Mouse (Mus musculus) left cerebral cortex, postnatal 36 days (tissue): ENCODE measurements at regions not wholly inside any gene's neighbourhood (a gene's known extent, or its start where the extent isn't known, plus 50 kb on each side); places are given as distances from the start of the nearest gene placed in this dataset.

Experiments used
- DNase-seq, 2 experiments: peaks; one replicate each; pipeline ENCODE4 v3.0.0; 2021 to 2022; ENCODE audit warnings: low spot score in 2 of 2, mixed read lengths in 1 of 2
- intact Hi-C: fragments of 180-260 bp; cut with DNase I; formaldehyde crosslinking; loops from one replicate; pipeline ENCODE4 v1.15.1; 2025

DNA sequence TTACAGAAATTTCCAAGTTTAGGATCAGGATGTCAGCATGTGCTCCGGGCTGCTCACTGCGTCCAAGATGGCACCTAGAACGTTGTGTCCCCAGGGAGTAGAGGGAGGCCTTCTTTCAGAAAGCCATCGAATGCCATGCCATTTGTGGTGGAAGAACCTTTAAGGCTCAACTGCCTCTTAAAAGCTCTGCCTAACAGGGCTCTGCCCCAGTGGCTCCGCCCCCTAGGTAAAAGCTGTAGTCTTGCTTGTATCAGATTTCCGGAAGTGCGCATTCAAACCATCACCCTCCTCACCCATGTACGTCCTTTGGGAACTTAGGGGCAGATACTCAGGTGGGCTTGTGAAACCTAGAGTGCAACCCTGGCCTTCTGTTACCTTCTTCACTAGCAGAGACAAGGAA is 54.0 kb upstream of the Psmd7 start:
- intact Hi-C loops = no loop called here
- no peak for DNase-seq

DNA sequence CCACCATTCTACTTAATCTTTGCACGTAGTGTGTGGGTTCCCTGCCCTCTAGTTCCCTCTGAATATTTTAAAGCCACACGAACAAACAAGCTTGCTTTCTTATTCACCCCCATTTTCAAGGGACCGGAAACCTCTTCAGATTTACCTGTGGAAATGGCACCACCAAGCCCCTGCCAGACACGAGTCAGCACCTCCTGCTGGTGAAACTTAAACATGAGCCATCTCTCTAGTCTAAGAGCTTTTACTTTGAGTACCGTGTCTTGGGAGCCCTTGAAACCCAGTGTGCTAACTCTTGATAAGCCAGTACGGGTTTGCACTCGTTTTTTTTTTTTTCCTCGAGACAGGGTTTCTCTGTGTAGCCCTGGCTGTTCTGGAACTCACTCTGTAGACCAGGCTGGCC is 59.7 kb upstream of the Psmd7 start:
- DNase-seq = no peak
- intact Hi-C loops = no loop called here

DNA sequence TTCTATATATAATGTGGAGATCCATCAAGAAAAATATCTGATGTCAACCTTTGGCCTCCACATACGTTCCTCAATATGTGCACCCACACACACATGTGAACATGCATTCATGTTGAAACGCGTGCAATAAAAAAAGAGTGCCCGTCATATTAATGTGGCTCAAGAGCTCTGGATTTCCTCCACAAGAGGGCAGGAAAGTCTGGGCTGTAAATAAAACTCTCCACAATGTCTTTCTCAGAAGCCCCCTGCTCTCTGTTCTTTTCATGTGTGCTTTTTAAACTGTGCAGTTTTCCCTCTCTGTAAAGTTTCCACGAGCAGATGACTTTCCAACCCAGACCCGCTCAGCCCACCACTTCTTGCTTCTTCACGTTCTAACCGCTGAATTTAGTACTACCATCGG is 62.0 kb upstream of the Psmd7 start:
- no peak for DNase-seq
- intact Hi-C loops = no loop called here

DNA sequence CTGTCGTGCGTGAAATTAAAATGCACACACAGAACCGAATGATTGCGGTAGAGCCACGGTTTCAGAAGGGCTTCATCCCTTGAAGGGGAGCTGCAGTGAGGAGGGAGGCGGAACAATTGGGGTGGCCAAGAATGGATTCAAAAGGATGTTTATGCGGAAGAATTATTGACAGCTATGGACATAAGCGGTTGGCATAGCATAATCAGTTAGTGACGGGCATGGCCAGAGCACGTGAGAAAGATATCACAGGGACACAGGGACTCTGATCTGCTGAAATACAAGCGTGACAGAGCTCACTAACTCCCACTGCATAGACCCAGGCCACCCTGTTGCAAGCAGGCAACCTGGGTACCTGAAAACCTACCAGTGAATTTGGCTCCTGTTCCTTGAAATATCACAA is 63.2 kb upstream of the Psmd7 start:
- intact Hi-C loops = no loop called here
- DNase-seq = no peak

DNA sequence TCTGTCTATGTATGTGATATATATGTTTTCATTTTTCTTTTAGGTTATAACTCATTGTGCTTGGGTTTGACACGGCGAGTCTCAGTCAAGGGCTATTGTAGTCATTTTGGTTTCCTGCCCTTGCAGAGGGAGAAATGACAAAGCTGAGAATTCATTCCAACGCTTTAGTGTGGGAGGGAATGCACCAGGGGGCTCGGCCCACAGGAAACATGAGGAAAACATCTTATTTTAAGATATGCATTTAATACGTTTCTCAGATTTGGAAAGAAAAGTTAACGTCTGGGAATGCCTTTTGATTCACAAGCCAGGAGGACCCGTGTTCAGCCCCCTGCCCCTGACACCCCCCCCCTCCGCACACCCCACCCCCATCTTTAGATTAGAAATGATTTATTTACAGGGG is 64.0 kb upstream of the Psmd7 start:
- intact Hi-C loops = no loop called here
- no peak for DNase-seq

DNA sequence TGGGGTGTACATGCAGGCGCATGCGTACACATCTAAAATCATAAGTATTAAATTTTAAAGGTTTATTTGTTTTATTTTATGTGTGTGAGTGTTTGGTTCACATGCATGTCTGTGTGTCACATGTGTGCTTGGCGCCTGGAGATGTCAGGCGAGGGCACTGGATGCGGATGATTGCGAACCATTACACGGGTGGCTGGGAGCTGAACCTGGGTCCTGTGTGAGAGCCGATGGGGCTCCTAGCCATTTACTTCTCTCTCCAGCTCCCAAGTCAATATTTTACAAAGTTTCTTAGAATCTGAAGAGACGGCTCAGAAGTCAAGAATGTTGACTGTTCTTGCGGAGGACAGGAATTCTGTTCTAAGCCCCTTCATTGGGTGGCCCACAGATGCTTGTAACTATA is 65.4 kb upstream of the Psmd7 start:
- no peak for DNase-seq
- intact Hi-C loops = no loop called here

DNA sequence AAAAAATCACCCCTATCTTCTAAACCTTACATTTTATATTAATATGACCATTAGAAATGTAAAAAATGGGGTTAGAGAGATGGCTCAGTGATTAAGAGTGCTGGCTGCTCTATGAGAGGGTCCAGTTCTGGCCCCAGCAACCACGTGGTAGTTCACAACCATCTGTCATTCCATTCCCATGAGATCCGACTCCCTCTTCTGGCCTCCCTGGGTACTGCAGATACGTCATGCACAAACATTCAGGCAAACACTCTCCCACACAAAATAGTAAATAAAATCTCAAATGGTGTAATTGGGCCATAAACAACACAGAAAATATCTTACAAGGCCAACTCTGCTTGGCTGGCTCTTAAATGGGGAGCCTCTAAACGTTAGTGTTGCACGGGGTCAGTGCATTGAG is 68.4 kb upstream of the Psmd7 start:
- DNase-seq = no peak
- intact Hi-C loops = no loop called here

DNA sequence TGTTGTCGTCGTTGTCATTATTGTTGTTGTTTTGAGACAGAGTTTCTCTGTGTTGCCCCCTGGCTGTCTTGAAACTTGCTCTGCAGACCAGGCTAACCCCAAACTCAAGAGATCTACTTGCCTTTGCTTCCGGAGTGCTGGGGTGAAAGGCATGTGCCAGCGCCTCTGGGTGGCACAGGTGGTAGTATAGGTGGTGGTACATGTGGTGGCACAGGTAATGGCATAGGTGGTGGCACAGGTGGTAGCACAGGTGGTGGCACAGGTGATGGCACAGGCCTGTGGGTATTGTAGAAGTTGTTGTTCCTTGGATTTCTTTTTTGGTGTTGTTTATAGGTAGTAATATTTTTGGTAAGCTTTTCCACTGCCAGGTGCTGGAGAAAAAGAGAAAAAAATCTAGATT is 69.5 kb upstream of the Psmd7 start:
- intact Hi-C loops = no loop called here
- no peak for DNase-seq

DNA sequence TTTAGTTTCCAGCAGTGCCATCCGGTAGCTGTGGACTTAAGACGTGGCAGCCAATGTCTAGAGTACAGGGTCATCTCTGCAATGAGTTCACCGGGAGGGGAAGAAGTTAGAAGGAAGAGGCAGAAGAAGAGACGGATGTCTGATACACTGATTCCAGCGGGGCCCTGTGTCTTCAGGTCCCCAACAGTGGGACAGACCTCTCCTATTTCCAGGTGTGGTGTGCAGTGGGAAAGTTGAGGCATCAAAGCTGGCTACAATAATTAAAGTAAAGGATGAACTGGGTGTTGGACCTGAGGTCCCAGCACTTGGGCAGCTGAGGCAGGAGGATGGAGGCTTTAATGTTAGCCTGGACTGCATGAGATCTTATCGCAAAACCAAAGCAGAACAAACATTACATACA is 70.1 kb upstream of the Psmd7 start:
- intact Hi-C loops = no loop called here
- no peak for DNase-seq

DNA sequence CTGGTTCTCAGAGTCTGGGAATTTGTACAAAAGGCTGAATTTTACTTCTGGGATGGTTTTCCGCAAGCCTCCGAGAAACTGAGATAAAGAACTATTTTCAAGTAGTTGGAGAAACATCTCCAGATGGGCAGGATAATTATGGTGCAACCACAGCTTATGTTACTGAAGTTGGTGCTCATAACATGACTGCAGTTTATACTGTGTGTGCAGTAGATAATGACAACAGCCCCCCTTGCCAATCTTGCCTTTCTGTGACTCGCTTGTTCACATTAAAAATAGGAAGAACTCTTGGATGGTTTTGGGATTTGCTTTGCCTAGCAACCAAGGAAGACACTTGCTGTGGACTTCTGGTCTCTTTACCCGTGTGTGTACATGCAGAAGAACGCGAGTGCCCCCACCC is 72.4 kb upstream of the Psmd7 start:
- intact Hi-C loops = no loop called here
- DNase-seq = no peak

DNA sequence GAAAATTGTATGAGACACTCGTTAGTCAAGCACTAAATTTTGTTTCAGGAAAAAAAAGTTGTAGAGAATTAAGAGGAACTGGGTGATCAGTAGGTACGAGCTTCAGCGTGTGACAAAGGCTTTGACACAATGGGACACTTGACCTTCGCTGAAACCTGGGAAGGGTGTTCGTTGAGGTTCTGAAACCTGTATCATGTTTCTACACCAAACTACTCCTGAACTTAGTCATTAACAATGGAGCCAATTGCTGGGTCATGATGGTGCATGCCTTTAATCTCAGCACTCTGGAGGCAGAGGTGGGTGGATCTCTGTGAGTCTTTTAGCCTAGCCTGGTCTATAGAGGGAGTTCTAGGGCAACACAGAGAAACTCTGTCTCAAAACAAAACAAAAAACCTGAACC is 81.3 kb upstream of the Psmd7 start:
- intact Hi-C loops = no loop called here
- DNase-seq = no peak

DNA sequence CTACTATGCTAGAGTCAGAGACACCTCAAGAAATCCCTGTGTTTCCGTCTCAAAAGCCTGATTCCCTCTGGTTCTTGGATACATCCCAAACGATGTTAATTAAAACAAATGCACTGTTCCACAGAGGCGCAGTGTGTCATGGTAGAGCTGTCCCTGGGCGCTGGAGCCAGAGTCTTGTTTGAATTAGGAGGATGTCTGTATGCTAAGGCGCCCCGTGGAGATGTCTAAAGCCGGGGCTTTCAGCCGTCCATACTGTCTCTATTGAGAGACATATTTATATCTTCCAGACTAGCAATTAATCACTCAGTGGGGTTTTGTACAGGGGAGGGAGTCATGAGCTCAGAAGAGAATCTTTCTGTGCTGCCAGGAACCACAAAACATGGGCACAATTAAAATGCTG is 83.2 kb upstream of the Psmd7 start:
- intact Hi-C loops = no loop called here
- DNase-seq = no peak

DNA sequence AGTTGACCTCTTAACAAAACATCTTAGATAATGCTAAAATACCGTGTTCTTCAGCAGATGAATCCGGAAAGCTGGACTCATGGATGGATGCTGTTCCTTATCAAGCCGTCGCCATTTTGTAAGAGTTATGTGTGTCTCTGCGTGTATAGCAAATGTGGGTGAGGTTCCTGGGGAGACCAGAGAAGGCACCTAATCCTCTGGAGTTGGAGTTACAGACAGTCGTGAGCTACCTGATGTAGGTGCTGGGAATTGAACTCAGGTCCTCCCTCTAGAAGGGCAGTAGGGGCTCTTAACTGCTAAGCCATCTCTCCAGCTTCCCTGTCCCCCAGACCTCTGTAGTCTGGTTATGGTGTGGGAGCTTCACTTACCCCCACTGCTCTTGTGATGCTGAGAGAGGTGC is 84.4 kb upstream of the Psmd7 start:
- no peak for DNase-seq
- intact Hi-C loops = no loop called here

DNA sequence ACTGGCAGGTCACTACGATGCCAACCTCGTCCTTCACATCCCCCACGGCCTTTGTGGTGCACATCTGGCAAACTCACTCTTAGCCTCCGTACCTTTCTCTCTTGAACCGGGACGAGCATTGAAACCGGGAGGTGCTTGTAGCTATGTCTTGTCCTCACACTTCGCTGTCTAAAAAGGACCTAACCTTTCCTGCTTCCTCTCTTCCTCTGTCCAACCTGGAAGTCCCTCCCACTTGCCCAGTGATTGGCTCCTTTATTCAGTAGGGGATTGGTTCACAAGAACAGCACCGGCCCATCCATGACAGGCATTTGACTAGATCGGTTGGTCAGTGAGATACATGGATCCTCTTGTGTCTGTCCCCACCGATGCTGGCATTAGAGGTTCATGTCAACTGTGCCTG is 93.8 kb upstream of the Psmd7 start:
- intact Hi-C loops = no loop called here
- DNase-seq = no peak

DNA sequence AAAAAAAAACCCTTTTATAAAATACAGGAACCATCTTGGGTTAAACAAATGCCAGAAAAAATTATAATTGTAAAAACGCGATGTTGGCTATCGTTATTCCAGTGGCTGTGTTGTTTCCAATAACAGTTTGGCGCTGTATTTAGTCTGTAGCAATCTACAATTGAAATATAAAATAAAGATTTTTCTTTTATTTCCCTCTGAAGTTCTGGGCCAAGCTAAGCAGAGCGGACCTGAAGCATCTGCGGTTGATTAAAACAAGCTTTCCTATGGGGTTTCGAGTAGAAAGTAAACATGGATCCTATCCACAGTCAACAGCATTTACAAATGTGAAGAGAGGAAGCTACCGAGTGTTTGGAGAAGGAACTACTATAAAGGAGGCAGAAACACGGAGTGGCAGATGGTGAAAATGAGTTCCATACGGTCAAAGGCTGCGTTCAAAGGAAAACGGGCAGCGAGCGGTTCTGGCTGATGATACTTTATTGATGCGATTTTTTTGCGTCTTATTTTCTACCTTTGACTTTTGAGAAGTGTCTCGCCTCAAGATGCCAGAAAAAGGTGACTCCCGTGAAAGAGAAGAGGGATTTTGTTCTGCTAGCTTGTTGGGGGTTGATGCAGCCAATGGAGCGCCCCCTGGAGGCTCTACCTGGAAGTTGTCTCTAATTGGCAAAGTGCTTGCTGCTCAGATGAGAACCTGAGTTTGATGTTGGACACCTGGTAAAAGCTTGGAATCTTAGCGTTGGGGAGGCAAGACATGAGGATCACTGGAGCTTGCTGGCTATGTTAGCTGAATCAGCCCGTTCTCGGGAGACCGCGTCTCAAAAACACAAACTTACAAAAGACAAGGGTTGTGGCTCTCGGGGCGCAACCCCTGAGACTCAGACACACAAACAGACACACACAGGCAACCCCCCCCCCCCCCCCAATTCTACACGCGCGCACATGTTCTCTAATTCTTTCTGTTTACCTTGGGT is 96.7 kb upstream of the Psmd7 start:
- DNase-seq = peak; percentile 19 to 24
- intact Hi-C loops = no loop called here

DNA sequence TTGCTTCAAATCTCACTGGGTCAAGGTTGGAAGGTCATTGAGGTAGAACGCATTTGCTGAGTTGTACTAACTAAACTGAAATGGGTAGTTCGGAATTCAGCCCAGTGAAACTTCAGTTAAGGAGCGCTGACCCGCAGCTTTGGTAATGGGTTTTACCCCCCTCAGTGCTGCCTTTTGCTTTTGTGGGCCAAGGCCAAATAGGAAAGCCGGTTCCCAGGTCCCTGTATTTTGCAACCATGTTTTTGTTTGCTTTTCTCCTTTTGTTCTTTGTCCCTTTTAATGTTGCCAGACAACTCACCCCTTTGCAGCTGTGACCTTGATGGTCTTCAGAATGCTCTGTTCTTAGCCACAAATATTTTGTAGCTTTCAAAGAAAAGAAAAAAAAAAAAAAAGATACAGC is 98.7 kb upstream of the Psmd7 start:
- intact Hi-C loops = no loop called here
- no peak for DNase-seq

DNA sequence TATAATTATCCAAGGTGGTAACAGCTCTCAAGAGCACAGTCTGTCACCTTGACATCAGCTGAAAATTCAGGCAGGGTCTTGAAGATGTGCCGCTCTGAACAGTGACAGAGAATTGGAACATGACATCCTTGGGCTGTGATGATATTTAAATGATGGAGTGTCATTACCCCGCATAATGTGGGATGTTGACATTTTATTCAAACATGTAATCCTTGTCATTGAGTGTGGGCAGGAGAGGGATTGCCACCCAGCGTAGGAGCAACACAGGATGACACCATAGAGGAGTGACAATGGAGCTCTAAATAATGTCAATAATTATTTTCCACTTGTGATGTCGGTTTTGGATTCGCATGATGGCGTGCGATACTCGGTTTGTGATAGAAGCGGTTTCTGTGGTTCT is 99.3 kb upstream of the Psmd7 start:
- intact Hi-C loops = no loop called here
- DNase-seq = no peak

DNA sequence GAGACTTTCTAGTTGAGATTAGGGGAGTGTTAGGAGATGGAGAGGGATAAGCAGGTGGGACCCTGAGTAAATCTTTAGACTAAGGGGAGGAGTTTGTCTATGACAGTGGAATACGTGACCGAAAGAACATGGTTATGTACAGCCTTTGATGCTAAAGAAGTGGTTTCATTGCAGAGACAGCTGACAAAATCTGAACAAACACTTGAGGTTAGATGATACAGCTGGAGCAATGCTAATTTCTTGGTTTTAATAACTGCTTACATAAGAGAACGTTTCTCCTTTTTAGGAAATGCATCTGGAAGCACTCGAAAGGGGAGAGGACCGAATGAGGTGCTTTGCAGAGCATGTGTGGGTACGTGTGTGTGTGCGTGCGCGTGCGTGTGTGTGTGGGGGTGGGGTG is 100.8 kb upstream of the Psmd7 start:
- no peak for DNase-seq
- intact Hi-C loops = no loop called here

DNA sequence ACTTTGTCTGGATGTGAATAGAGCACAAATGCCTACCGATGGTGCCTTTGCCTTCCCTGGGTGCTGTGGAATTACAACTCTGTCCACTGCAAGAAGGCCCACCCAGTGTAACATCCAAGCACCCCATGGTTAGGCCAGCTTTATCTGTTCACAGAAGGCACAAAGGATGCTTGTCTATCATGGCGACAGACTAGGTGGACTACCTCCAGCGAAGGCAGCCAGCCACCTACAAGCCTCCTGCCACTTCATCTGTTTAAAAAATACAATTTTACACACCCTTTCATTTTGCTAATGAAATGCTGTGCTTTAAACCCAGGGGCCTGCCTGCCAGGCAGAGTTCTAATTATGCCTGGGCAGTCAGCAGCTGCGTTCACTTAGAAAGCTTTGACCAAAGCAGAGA is 103.0 kb upstream of the Psmd7 start:
- no peak for DNase-seq
- intact Hi-C loops = no loop called here

DNA sequence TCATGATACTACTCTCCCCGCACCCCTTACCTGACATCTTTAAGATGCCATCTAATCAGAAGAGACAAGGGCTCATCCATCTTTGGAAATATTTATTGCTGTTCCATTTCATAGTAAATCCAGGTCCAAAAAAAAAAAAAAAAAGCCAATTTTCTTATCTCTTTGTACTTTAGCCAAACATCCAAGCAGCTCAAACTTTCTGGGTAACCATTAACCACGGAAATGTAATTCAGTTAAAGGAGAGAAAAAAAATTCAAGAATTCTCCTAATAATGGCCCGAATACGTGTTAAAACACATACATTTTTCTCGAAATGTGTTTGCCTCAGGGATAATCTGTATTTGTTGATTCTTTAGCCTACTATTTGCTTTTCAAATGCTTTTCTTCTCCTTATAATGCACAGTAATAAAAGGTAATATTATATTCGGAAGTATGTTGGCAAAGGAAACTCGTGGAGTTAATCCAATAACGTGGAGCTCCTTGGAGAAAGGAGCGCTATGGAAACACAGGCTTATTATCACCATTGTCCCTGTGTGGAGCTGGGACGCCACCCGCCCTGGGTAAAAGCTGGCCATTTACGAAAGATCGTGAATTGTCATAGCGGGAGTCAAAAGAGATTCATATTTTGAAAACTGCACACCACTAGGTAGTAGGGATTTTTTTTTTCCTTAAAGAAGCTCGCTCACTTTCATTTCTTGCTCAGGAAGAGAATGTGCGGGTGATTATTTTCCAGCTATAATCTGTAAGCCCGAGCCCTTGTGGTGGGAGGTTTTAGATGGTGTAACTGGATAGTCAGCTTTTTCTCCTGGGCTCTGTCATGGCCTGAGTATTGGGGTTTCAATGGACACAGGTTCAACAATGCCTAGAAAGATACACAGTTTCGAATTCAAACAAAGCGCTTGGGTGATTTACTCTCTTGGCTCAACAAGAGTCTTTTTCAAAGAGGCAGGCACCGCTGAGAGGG is 108.4 kb upstream of the Psmd7 start:
- intact Hi-C loops = no loop called here
- DNase-seq = no peak

DNA sequence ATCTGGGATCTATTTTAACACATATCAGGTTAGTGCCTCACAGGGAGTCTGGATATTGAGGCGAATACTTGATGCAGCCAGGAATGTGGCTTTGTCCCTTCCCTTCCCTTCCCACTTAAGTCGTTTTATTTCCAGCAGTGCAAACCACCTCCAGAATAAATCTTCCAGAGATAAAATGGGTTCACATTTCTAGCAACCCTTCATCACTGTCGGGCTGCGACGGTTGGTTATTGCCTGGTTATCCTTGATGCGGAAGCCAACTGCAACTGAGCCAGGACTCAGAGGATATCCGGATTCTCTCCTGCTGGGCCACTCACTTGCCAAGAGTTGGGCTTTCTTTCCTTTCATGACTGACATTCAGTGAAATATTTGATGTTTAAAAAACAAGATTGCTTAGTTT is 111.0 kb upstream of the Psmd7 start:
- no peak for DNase-seq
- intact Hi-C loops = no loop called here
